Mouse (Mus musculus) midbrain, embryonic 13.5 days (tissue): ENCODE measurements around the gene Il22. TPM values are rescaled to one million over a fixed set of nuclear protein-coding genes. Genes with fewer than 3 reads are reported as not detected.
"Not testable (repeated sequence)": the region's sequence is repeated elsewhere in the genome, so short reads cannot be mapped to it uniquely, and the experiment has no call there.

ENCODE experiments used
- ATAC-seq: fragments of 200-750 bp; cut with Nextera tagmentation; 2 replicates; pipeline ENCODE4 v1.8.0; 2017; ENCODE audit warnings: mild to moderate bottlenecking, moderate TSS enrichment, moderate library complexity
- H3K27ac ChIP-seq: fragments of 300-500 bp; sonication (generic); 2 replicates; pipeline ENCODE4 v1.5.1; 2015; ENCODE audit warnings: inconsistent platforms, mild to moderate bottlenecking, moderate library complexity
- H3K27me3 ChIP-seq: fragments of 300-500 bp; sonication (generic); 2 replicates; pipeline ENCODE4 v1.6.1; 2015; ENCODE audit warnings: mild to moderate bottlenecking, inconsistent platforms
- H3K36me3 ChIP-seq: fragments of 300-500 bp; sonication (generic); 2 replicates; pipeline ENCODE4 v1.6.1; 2015; ENCODE audit warnings: mild to moderate bottlenecking, inconsistent platforms
- H3K4me1 ChIP-seq: fragments of 300-500 bp; sonication (generic); replicated peaks from 2 replicates; pipeline ENCODE4 v1.6.1; 2015; ENCODE audit warnings: inconsistent platforms
- H3K4me2 ChIP-seq: fragments of 300-500 bp; sonication (generic); replicated peaks from 2 replicates; pipeline ENCODE4 v1.6.1; 2015; ENCODE audit warnings: moderate library complexity, mild to moderate bottlenecking, inconsistent platforms
- H3K4me3 ChIP-seq: fragments of 300-500 bp; sonication (generic); replicated peaks from 2 replicates; pipeline ENCODE4 v1.5.1; 2015; ENCODE audit warnings: mild to moderate bottlenecking, inconsistent platforms
- H3K9ac ChIP-seq: fragments of 300-500 bp; sonication (generic); replicated peaks from 2 replicates; pipeline ENCODE4 v1.6.1; 2015; ENCODE audit warnings: mild to moderate bottlenecking, inconsistent platforms
- H3K9me3 ChIP-seq: fragments of 300-500 bp; sonication (generic); 2 replicates; pipeline ENCODE4 v1.6.1; 2016; ENCODE audit warnings: mild to moderate bottlenecking, inconsistent platforms
- WGBS: fragments of 180-500 bp; shearing (Covaris S2); methylation state at CpG from one replicate; pipeline ENCODE4 v1.1.7; 2015; 5-methylcytosine and 5-hydroxymethylcytosine counted together
- polyA plus RNA-seq: library from polyadenylated mRNA; unstranded; fragments of >200 nt; fragmentation: Nextera tagmentation; extraction: Ambion mirVana; gene quantifications from 2 replicates; pipeline ENCODE4 v1.2.1, GENCODE M21; 2015

The Il22 gene
- polyA plus RNA-seq, 1 experiment from 2014 or later = not detected

DNA sequence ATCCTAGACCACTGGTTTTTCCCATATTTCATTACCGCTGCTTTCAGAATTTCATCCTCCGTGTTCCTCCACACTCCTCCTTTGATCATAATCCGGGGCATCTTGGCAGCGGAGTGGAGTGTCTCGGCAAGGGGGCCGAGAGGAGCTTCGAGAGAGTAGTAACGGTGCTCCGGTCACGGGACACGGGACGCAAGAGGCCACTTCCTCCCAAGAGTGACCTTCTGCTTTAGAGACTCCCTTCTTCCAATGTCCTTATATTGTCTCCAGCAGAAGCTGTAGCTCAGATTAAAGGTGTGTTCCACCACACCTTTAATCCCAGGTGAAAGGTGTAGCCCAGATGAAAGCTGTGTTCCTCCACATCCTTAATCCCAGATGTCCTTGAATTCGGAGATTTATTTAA, 35.9 kb downstream of the Il22 start, which contains the start of gene Gm32717:
Gene Gm32717 (minus strand): TSS at position 101 of the 400 bp plus-strand sequence.
- H3K9ac ChIP-seq, H3K9me3 ChIP-seq, H3K27me3 ChIP-seq, H3K4me2 ChIP-seq, H3K4me1 ChIP-seq, H3K27ac ChIP-seq, ATAC-seq, H3K4me3 ChIP-seq, H3K36me3 ChIP-seq: not testable (repeated sequence)
- no CpG with 5 or more reads among the region's 13 CpGs for WGBS

DNA sequence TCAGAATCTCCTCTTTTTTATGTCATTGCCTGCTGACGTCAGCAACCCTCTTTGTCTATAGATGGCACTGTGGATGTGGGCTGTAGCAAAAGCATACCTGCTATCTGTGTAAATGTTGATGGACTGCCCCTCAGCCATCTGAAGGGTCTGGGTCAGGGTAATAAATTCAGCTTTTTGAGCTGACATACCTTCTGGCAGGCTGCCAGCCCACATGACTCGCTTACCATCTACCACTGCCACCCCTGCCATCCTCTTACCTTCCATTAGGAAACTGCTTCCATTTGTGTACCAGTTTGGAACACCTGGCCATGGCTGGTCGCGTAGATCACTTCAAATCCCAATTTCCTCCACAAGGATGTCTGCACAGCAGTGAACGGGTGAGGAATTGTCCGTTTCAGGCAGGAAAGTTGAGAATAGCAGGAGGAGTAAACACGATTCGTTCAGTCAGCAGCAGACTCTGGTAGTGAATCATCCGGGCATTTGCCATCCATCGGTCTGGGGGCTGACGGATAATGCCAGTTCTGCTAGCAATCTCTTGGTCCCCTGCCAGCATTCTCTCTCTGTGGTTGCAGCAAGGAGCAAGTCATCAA, 44.4 kb downstream of the Il22 start:
- H3K4me2 ChIP-seq, ATAC-seq, H3K27ac ChIP-seq, H3K36me3 ChIP-seq, H3K4me1 ChIP-seq, H3K9me3 ChIP-seq, H3K27me3 ChIP-seq, H3K9ac ChIP-seq, H3K4me3 ChIP-seq: not testable (repeated sequence)
- 86% methylated on average over 11 of the region's 11 CpGs for WGBS

DNA sequence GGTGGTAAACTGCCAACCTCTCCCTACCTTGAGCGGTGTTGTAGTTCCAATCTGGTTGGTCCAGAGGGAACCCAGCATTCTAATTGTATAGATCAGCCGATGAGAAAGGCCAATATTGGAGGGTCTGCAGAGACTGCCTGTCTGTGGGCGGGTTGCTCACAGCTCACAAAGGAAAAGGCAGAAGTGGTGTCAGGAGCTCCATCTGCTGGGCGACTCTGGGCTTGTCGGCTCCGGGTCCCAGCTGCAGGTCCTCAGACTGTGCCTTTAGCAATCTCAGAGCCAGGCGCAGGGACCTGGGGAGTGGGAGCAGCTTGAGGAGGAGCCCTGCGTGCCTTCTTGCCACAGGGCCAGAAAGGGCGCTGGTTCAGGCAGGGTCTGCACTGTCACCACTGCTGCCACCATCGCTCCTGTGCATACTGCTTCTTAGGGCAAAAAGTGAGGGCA, 46.1 kb downstream of the Il22 start:
- Histone ChIP-seq H3K9me3 (no peaks in the 10 kb centered on the region), H3K27ac (no peak overlapping the region), H3K9ac (no peak overlapping the region), H3K36me3 (no peaks in the 10 kb centered on the region), H3K27me3 (no peaks in the 10 kb centered on the region), H3K4me3 (no peak overlapping the region), H3K4me2 (no peak overlapping the region; the same call in 1 of the 2 replicates), H3K4me1 (peaks cover 7% of the 10 kb centered on the region; the same call in 1 of the 2 replicates)
- peak; percentile 88 for ATAC-seq
- WGBS = 36% methylated on average over 10 of the region's 10 CpGs

DNA sequence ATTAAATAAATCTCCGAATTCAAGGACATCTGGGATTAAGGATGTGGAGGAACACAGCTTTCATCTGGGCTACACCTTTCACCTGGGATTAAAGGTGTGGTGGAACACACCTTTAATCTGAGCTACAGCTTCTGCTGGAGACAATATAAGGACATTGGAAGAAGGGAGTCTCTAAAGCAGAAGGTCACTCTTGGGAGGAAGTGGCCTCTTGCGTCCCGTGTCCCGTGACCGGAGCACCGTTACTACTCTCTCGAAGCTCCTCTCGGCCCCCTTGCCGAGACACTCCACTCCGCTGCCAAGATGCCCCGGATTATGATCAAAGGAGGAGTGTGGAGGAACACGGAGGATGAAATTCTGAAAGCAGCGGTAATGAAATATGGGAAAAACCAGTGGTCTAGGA, 53.6 kb downstream of the Il22 start, which contains the start of gene Gm32802:
Gene Gm32802 (plus strand): TSS at position 301 of the 400 bp plus-strand sequence.
- H3K4me2 ChIP-seq, H3K4me1 ChIP-seq, H3K36me3 ChIP-seq, H3K27ac ChIP-seq, H3K9ac ChIP-seq, ATAC-seq, H3K9me3 ChIP-seq, H3K4me3 ChIP-seq, H3K27me3 ChIP-seq: not testable (repeated sequence)
- no CpG with 5 or more reads among the region's 13 CpGs for WGBS

Other genes starting within 250 kb of the Il22 start
- 41.2 and 46.1 TPM in 2 replicates for gene Mdm1, start 63.1 kb upstream of the Il22 start, polyA plus RNA-seq
- 0.23 and 0.26 TPM in 2 replicates for gene Gm32717, start 35.8 kb downstream of the Il22 start, polyA plus RNA-seq
- gene Gm32802, start 53.7 kb downstream of the Il22 start, polyA plus RNA-seq = 0.23 and 0.26 TPM in 2 replicates
- gene Iltifb, start 90.1 kb downstream of the Il22 start, polyA plus RNA-seq = not detected in 2 replicates
- 0.11 TPM in 1 of 2 replicates, not detected in the other for gene Gm9040, start 122.0 kb downstream of the Il22 start, polyA plus RNA-seq
- gene Gm9044, start 127.5 kb downstream of the Il22 start, polyA plus RNA-seq = 0.11 TPM in 1 of 2 replicates, not detected in the other
- not detected in 2 replicates for gene Gm9045, start 132.9 kb downstream of the Il22 start, polyA plus RNA-seq
- not detected in 2 replicates for gene Gm9046, start 138.3 kb downstream of the Il22 start, polyA plus RNA-seq
- 0.14 TPM in 1 of 2 replicates, not detected in the other for gene Gm9048, start 143.7 kb downstream of the Il22 start, polyA plus RNA-seq
- gene Gm9049, start 149.2 kb downstream of the Il22 start, polyA plus RNA-seq = not detected in 2 replicates
- not detected in 2 replicates for gene Ifng, start 236.1 kb downstream of the Il22 start, polyA plus RNA-seq